Comparison of ENCODE assay signal across 8 mouse cellular contexts in the genomic region with DNA sequence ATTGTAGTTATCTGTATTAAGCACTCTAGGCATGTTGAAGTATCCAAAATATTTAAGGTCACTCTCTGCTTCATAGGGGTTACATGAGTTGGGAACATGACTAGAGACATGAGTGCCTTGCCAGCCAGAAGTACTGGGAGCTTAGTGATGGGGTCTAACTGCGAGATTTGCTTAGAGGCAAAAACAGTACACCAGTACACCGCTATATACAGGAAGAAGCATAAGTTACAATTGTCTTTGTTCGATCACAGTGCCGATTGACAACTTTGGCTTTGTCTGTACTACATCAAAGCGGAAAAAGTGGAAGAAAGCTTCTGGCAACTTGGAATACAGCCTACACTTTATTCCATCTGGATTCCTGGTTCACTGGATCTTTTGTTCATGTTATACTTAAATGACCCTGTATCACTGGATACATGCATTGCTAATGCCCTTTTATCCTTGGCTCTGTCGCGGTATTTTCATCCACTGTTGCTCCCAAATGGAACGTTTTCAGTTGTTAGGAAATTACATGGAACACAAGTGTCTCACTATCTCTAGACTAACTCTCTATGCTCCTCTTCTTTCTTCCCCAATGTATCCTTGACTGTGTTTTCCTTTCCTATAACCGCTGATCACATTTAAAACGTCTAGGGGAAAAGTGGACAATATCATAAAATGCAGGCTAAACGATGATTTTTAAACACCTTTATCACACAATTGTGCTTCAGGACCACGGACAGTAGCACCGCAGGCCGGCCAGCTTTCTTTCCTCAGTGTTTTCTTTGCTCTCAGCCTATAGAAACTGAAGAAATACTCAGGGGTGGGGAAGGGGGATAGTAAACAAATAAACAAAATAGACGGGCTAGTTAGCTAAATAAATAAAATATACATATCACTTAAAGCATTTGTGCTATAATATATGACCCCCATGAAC. TPM values are rescaled to one million over a fixed set of nuclear protein-coding genes. Genes with fewer than 3 reads are reported as not detected.
DNase-seq lines count a peak whose midpoint lies in the region; ATAC-seq lines count a peak whose summit lies in the region.

No protein-coding gene starts in this region.

- H3K4me3 ChIP-seq in heart, embryonic 15.5 days = peak overlapping the region; percentile 55; the same call in 1 of the 2 replicates
- peak overlapping the region; percentile 64 for H3K4me3 ChIP-seq in midbrain, embryonic 12.5 days

- H3K9me3 ChIP-seq in heart, embryonic 15.5 days (replicated peaks) = no peaks in the 10 kb centered on the region
- no peaks in the 10 kb centered on the region for H3K9me3 ChIP-seq in midbrain, embryonic 12.5 days

- 19% methylated on average over 15 of the region's 15 CpGs for WGBS in heart, embryonic 15.5 days
- WGBS in midbrain, embryonic 12.5 days = 13% methylated on average over 15 of the region's 15 CpGs

- ATAC-seq in heart, embryonic 15.5 days (replicated peaks; ENCODE audit: insufficient number of reproducible peaks, insufficient read depth, low FRiP score, low read depth) = no peak
- peak; percentile 11; the same call in 1 of the 2 replicates for ATAC-seq in midbrain, embryonic 12.5 days (ENCODE audit: low FRiP score, low read depth)

- H3K4me2 ChIP-seq in heart, embryonic 15.5 days = peak overlapping the region; percentile 87
- peak overlapping the region; percentile 57 for H3K4me2 ChIP-seq in midbrain, embryonic 12.5 days (replicated peaks)

- H3K27ac ChIP-seq in heart, embryonic 15.5 days = no peak overlapping the region
- H3K27ac ChIP-seq in midbrain, embryonic 12.5 days (replicated peaks) = peak overlapping the region; percentile 94

- no peak overlapping the region for H3K9ac ChIP-seq in heart, embryonic 15.5 days
- H3K9ac ChIP-seq in midbrain, embryonic 12.5 days (replicated peaks) = no peak overlapping the region; the same call in 1 of the 2 replicates

- H3K4me1 ChIP-seq in heart, embryonic 15.5 days (replicated peaks) = peaks cover 8% of the 10 kb centered on the region; the same call in 1 of the 2 replicates
- H3K4me1 ChIP-seq in midbrain, embryonic 12.5 days = peaks cover 26% of the 10 kb centered on the region

- H3K36me3 ChIP-seq in heart, embryonic 15.5 days = no peaks in the 10 kb centered on the region
- H3K36me3 ChIP-seq in midbrain, embryonic 12.5 days = no peaks in the 10 kb centered on the region

- no peak for DNase-seq in heart, adult 8-10 months (ENCODE audit: low spot score)
- peak; percentile 16 for DNase-seq in ZHBTc4 (ENCODE audit: low read depth, low spot score)
- peak; percentile 36 for DNase-seq in forelimb bud, embryonic 11.5 days (ENCODE audit: low read depth, low spot score)
- DNase-seq in thymus, adult 18-20 months = no peak
- DNase-seq in urinary bladder, postnatal 10 days (ENCODE audit: low spot score) = no peak
- DNase-seq in frontal cortex, postnatal 25 days (ENCODE audit: low spot score in 2 of 2) = no peak

- H3K27me3 ChIP-seq in heart, embryonic 15.5 days = peaks cover 11% of the 10 kb centered on the region
- no peaks in the 10 kb centered on the region for H3K27me3 ChIP-seq in midbrain, embryonic 12.5 days

RNA-seq across cellular contexts. Expression of gene Ctnna2, which starts 0.9 kb away (rescaled TPM):
- polyA plus RNA-seq in heart, embryonic 15.5 days (2015; fragmentation: Nextera tagmentation; extraction: Ambion mirVana) = 1.6 and 2.5 TPM in 2 replicates
- total RNA-seq in heart, adult 8-10 months (2022) = under 1 TPM in 2 of 4 experiments, not detected in 2; 0.06 to 0.19 TPM
- 77.6 and 82.0 TPM in 2 replicates for polyA plus RNA-seq in midbrain, embryonic 12.5 days (2016; fragmentation: Nextera tagmentation; extraction: Ambion mirVana)

Comparison
In these comparisons a context has a peak if more than half of its experiments do, and no peak if none do; other contexts are left out.
1. DNase-seq: peak in ZHBTc4 (single experiment) and forelimb bud, embryonic 11.5 days (single experiment); none in heart, adult 8-10 months (single experiment), thymus, adult 18-20 months (0 of 2), urinary bladder, postnatal 10 days (single experiment) and frontal cortex, postnatal 25 days (0 of 2).
2. RNA of gene Ctnna2, which starts 0.9 kb away (polyA plus RNA-seq): 77.6 to 82.0 TPM in midbrain, embryonic 12.5 days; 1.6 to 2.5 TPM in heart, embryonic 15.5 days; every median in the first group is over 10 times any median in the second.